Mouse (Mus musculus): Measurements from ENCODE around the gene Osbpl8. TPM values are rescaled to one million over a fixed set of nuclear protein-coding genes. Genes with fewer than 3 reads are reported as not detected.
A peak's percentile ranks its signal among the peaks of the same experiment; 100 is the strongest.

Gene Osbpl8
- polyA plus RNA-seq, 1 experiment = 16.4 TPM

DNA sequence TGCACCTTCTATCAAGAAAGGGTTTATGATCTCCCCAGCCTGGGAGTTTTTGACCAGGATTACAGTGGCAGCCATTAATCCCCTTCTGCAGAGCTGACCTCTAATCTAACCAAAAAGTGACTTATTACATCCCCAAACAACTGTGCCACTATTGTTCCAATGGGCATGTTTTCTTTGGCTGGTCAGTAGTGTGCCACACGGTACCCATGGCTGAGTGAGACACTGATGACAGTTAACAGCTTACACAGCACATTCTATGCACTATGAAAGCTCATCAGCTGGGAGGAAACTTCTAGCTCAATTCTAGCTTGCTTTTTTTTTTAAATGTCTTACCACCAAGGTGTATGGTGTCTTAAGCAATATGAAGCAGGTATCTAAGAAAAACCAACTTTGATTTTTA lies 25.4 kb upstream of the Osbpl8 start:
- Histone ChIP-seq H3K9ac (ENCODE audit: low read depth, poor library complexity, severe bottlenecking) (no peak overlapping the region), H3K4me3 (ENCODE audit: low read depth, low read length) (no peak overlapping the region), H3K36me3 (ENCODE audit: control insufficient read depth, insufficient read depth, low read length, poor library complexity, severe bottlenecking) (no peaks in the 10 kb centered on the region), H3K4me1 (ENCODE audit: control insufficient read depth, insufficient read depth, low read length) (no peaks in the 10 kb centered on the region), H3K27ac (ENCODE audit: insufficient read depth, low read length) (no peak overlapping the region), H3K27me3 (ENCODE audit: control insufficient read depth, insufficient read depth, low read length, poor library complexity, severe bottlenecking) (no peaks in the 10 kb centered on the region), H3K9me3 (replicated peaks; ENCODE audit: control insufficient read depth, insufficient read depth, low read length, poor library complexity, severe bottlenecking) (no peaks in the 10 kb centered on the region)
- TF ChIP-seq POLR2A (IDR thresholded peaks at IDR 0.05; ENCODE audit: insufficient read depth, low read length) (no peak), EP300 (IDR thresholded peaks at IDR 0.05; ENCODE audit: insufficient read depth, low read depth, low read length) (no peak), CTCF (IDR thresholded peaks at IDR 0.05; ENCODE audit: low read depth, low read length) (no peak)

DNA sequence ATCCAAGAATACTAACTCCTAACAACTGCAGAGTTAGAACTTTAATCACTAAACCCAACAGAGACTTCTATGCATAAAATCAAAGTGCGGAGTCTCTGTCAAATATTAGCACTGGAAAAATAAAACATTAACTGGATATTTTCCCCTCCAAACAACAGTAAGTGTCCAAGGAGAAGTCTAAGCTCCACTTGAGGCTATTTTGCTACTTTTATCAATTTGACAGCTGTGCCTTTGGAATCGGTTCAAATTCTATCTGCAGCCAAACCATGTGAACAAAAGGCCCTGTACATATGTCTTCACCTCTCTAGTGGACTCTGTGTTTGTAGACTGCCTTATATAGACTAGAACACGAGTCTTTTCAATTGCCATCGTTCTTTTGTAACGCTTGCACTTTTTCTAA lies 24.7 kb upstream of the Osbpl8 start:
- H3K9ac ChIP-seq (ENCODE audit: low read depth, poor library complexity, severe bottlenecking) = no peak overlapping the region
- no peak overlapping the region for H3K4me3 ChIP-seq (ENCODE audit: low read depth, low read length)
- no peak overlapping the region for H3K27ac ChIP-seq (ENCODE audit: insufficient read depth, low read length)
- H3K9me3 ChIP-seq (replicated peaks; ENCODE audit: control insufficient read depth, insufficient read depth, low read length, poor library complexity, severe bottlenecking) = no peaks in the 10 kb centered on the region
- H3K36me3 ChIP-seq (ENCODE audit: control insufficient read depth, insufficient read depth, low read length, poor library complexity, severe bottlenecking) = no peaks in the 10 kb centered on the region
- H3K4me1 ChIP-seq (ENCODE audit: control insufficient read depth, insufficient read depth, low read length) = no peaks in the 10 kb centered on the region
- no peaks in the 10 kb centered on the region for H3K27me3 ChIP-seq (ENCODE audit: control insufficient read depth, insufficient read depth, low read length, poor library complexity, severe bottlenecking)
- TF ChIP-seq EP300 (IDR thresholded peaks at IDR 0.05; ENCODE audit: insufficient read depth, low read depth, low read length) = no peak
- TF ChIP-seq POLR2A (IDR thresholded peaks at IDR 0.05; ENCODE audit: insufficient read depth, low read length) = no peak
- TF ChIP-seq CTCF (IDR thresholded peaks at IDR 0.05; ENCODE audit: low read depth, low read length) = no peak

GRCm38 (mm10) chr10:111144371-111144959 lies 20.1 kb upstream of the Osbpl8 start:
- Histone ChIP-seq H3K9me3 (replicated peaks; ENCODE audit: control insufficient read depth, insufficient read depth, low read length, poor library complexity, severe bottlenecking) (no peaks in the 10 kb centered on the region), H3K27me3 (ENCODE audit: control insufficient read depth, insufficient read depth, low read length, poor library complexity, severe bottlenecking) (no peaks in the 10 kb centered on the region), H3K4me3 (ENCODE audit: low read depth, low read length) (no peak overlapping the region), H3K27ac (ENCODE audit: insufficient read depth, low read length) (no peak overlapping the region), H3K36me3 (ENCODE audit: control insufficient read depth, insufficient read depth, low read length, poor library complexity, severe bottlenecking) (no peaks in the 10 kb centered on the region), H3K4me1 (ENCODE audit: control insufficient read depth, insufficient read depth, low read length) (no peaks in the 10 kb centered on the region), H3K9ac (ENCODE audit: low read depth, poor library complexity, severe bottlenecking) (no peak overlapping the region)
- TF ChIP-seq CTCF (IDR thresholded peaks at IDR 0.05; ENCODE audit: low read depth, low read length) (no peak), EP300 (IDR thresholded peaks at IDR 0.05; ENCODE audit: insufficient read depth, low read depth, low read length) (peak; percentile 58; the same call in 1 of the 2 replicates)

DNA sequence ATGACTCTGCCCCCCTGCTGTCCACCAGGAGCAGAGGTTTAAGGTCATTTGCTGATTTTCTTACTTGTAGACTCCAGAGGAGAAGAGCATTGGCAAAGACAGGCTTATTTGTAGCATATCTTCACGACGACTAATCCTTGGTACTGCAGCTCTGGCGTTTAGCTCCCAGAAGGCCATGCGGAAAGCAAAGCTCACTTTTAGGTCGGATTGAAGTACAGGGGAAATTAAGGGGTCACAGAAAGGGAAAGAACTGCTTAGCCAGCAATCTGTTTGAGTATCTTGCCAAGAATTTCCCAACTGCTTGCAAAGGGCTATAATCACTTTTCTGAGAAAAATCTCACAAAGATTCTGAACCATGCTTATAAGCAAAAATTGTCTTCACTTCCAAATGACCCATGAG lies 14.8 kb upstream of the Osbpl8 start:
- no peak overlapping the region for H3K27ac ChIP-seq (ENCODE audit: insufficient read depth, low read length)
- no peak overlapping the region for H3K9ac ChIP-seq (ENCODE audit: low read depth, poor library complexity, severe bottlenecking)
- no peaks in the 10 kb centered on the region for H3K9me3 ChIP-seq (replicated peaks; ENCODE audit: control insufficient read depth, insufficient read depth, low read length, poor library complexity, severe bottlenecking)
- H3K4me3 ChIP-seq (ENCODE audit: low read depth, low read length) = no peak overlapping the region
- H3K36me3 ChIP-seq (ENCODE audit: control insufficient read depth, insufficient read depth, low read length, poor library complexity, severe bottlenecking) = no peaks in the 10 kb centered on the region
- no peaks in the 10 kb centered on the region for H3K4me1 ChIP-seq (ENCODE audit: control insufficient read depth, insufficient read depth, low read length)
- H3K27me3 ChIP-seq (ENCODE audit: control insufficient read depth, insufficient read depth, low read length, poor library complexity, severe bottlenecking) = no peaks in the 10 kb centered on the region
- no peak for TF ChIP-seq EP300 (IDR thresholded peaks at IDR 0.05; ENCODE audit: insufficient read depth, low read depth, low read length)
- no peak for TF ChIP-seq CTCF (IDR thresholded peaks at IDR 0.05; ENCODE audit: low read depth, low read length)
- TF ChIP-seq POLR2A (IDR thresholded peaks at IDR 0.05; ENCODE audit: insufficient read depth, low read length) = no peak

GRCm38 (mm10) chr10:111155065-111155464 lies 9.5 kb upstream of the Osbpl8 start:
- no peaks in the 10 kb centered on the region for H3K4me1 ChIP-seq (ENCODE audit: control insufficient read depth, insufficient read depth, low read length)
- no peak for TF ChIP-seq CTCF (IDR thresholded peaks at IDR 0.05; ENCODE audit: low read depth, low read length)
- TF ChIP-seq POLR2A (IDR thresholded peaks at IDR 0.05; ENCODE audit: insufficient read depth, low read length) = no peak
- no peak for TF ChIP-seq EP300 (IDR thresholded peaks at IDR 0.05; ENCODE audit: insufficient read depth, low read depth, low read length)
- H3K36me3 ChIP-seq (ENCODE audit: control insufficient read depth, insufficient read depth, low read length, poor library complexity, severe bottlenecking) = no peaks in the 10 kb centered on the region
- H3K9me3 ChIP-seq (replicated peaks; ENCODE audit: control insufficient read depth, insufficient read depth, low read length, poor library complexity, severe bottlenecking) = no peaks in the 10 kb centered on the region
- H3K27me3 ChIP-seq (ENCODE audit: control insufficient read depth, insufficient read depth, low read length, poor library complexity, severe bottlenecking) = 0 out of 2 replicates have a peak, but pooled peaks cover 3% of the 10 kb centered on the region
- H3K9ac ChIP-seq (ENCODE audit: low read depth, poor library complexity, severe bottlenecking) = no peak overlapping the region
- no peak overlapping the region for H3K27ac ChIP-seq (ENCODE audit: insufficient read depth, low read length)
- no peak overlapping the region for H3K4me3 ChIP-seq (ENCODE audit: low read depth, low read length)

- Histone ChIP-seq H3K27me3 (ENCODE audit: control insufficient read depth, insufficient read depth, low read length, poor library complexity, severe bottlenecking) (0 out of 2 replicates have a peak, but pooled peaks cover 3% of the 10 kb centered on the region), H3K4me3 (ENCODE audit: low read depth, low read length) (no peak overlapping the region), H3K9me3 (replicated peaks; ENCODE audit: control insufficient read depth, insufficient read depth, low read length, poor library complexity, severe bottlenecking) (no peaks in the 10 kb centered on the region), H3K27ac (ENCODE audit: insufficient read depth, low read length) (no peak overlapping the region), H3K9ac (ENCODE audit: low read depth, poor library complexity, severe bottlenecking) (no peak overlapping the region), H3K4me1 (ENCODE audit: control insufficient read depth, insufficient read depth, low read length) (no peaks in the 10 kb centered on the region), H3K36me3 (ENCODE audit: control insufficient read depth, insufficient read depth, low read length, poor library complexity, severe bottlenecking) (no peaks in the 10 kb centered on the region)
- TF ChIP-seq CTCF (IDR thresholded peaks at IDR 0.05; ENCODE audit: low read depth, low read length) = no peak
- no peak for TF ChIP-seq POLR2A (IDR thresholded peaks at IDR 0.05; ENCODE audit: insufficient read depth, low read length)
- TF ChIP-seq EP300 (IDR thresholded peaks at IDR 0.05; ENCODE audit: insufficient read depth, low read depth, low read length) = no peak
Measured at GRCm38 (mm10) chr10:111155571-111155970, 9.0 kb upstream of the Osbpl8 start.
